Comparison of ENCODE assay signal across 8 mouse cellular contexts in the genomic region with DNA sequence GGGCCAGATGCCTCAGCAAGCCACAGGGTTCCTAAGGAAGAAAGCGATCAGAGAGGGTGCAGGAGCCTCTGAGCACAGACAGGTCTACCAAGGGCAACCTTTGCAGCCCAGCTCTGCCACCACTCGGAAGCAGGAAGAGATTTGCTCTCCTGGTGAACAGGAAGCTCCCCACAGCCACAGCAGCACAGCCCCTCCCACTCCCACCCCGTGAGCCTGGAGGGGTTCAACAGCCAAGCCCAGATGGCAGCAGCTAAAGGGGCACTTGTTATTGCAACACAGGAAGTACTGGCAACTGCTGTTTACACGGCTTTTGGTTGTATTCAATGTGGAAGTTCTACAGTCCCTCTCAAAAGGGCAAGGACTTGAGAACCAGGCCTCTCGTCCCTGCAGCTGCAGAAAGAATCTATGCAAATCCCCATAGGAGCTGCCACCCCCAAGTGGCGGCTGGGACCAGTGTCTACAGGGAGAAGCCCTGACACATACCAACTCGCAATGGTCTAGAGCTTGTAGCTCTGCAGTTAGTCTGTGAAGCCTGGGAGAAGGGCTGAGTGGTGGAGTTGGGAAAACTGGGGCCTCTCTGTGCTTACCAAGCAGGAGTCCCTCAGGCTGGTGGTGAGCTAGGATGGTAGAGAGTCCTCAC. TPM values are rescaled to one million over a fixed set of nuclear protein-coding genes. Genes with fewer than 3 reads are reported as not detected.
DNase-seq lines count a peak whose midpoint lies in the region; ATAC-seq and TF ChIP-seq lines count a peak whose summit lies in the region.

No protein-coding gene starts in this region.

- peak overlapping the region; percentile 55 for H3K27ac ChIP-seq in kidney, postnatal 0 days
- peak overlapping the region; percentile 92 for H3K27ac ChIP-seq in lung, postnatal 0 days (ENCODE audit: low read length)

- no peaks in the 10 kb centered on the region for H3K4me1 ChIP-seq in kidney, postnatal 0 days (replicated peaks; ENCODE audit: insufficient read depth, low read length)
- H3K4me1 ChIP-seq in lung, postnatal 0 days (ENCODE audit: insufficient read depth, low read depth, low read length) = no peaks in the 10 kb centered on the region; the same call in 1 of the 2 replicates

- H3K36me3 ChIP-seq in kidney, postnatal 0 days (ENCODE audit: insufficient read depth, low read length) = no peaks in the 10 kb centered on the region
- H3K36me3 ChIP-seq in lung, postnatal 0 days (ENCODE audit: insufficient read depth, low read length) = no peaks in the 10 kb centered on the region

- peak; percentile 79 for ATAC-seq in common myeloid progenitor, adult 5-6 weeks (replicated peaks; ENCODE audit: low read depth, poor library complexity, severe bottlenecking)
- ATAC-seq in kidney, postnatal 0 days (replicated peaks; ENCODE audit: low FRiP score, low read depth) = no peak
- ATAC-seq in lung, postnatal 0 days = peak; percentile 85

- H3K4me2 ChIP-seq in kidney, postnatal 0 days (ENCODE audit: low read length) = no peak overlapping the region
- no peak overlapping the region for H3K4me2 ChIP-seq in lung, postnatal 0 days (replicated peaks; ENCODE audit: low read depth, low read length)

- no peak overlapping the region for H3K9ac ChIP-seq in kidney, postnatal 0 days (ENCODE audit: low read depth, low read length)
- H3K9ac ChIP-seq in lung, postnatal 0 days (replicated peaks; ENCODE audit: low read depth) = no peak overlapping the region

- no peaks in the 10 kb centered on the region for H3K9me3 ChIP-seq in kidney, postnatal 0 days (replicated peaks; ENCODE audit: low read length)
- H3K9me3 ChIP-seq in lung, postnatal 0 days (ENCODE audit: low read length) = no peaks in the 10 kb centered on the region

- TF ChIP-seq EP300 in lung, postnatal 0 days (IDR thresholded peaks at IDR 0.05) = peak; percentile 77

- H3K27me3 ChIP-seq in kidney, postnatal 0 days (ENCODE audit: insufficient read depth, low read length) = no peaks in the 10 kb centered on the region
- no peaks in the 10 kb centered on the region for H3K27me3 ChIP-seq in lung, postnatal 0 days (replicated peaks; ENCODE audit: insufficient read depth, low read length)

- DNase-seq in frontal cortex, postnatal 10 days (ENCODE audit: low spot score in 2 of 2) = peak; percentile 29 to 44
- no peak for DNase-seq in frontal cortex, adult 2 months (ENCODE audit: extremely low spot score in 1 of 2, low spot score in 1 of 2)
- peak; percentile 74 for DNase-seq in A20 (ENCODE audit: low read depth, low spot score)
- peak; percentile 25 for DNase-seq in kidney, postnatal 0 days (ENCODE audit: low spot score)
- peak; percentile 83 for DNase-seq in lung, postnatal 0 days (ENCODE audit: low spot score)
- peak; percentile 94 to 97 for DNase-seq in thymus, adult 18-20 months
- no peak for DNase-seq in embryo, embryonic 10.5 days (ENCODE audit: low spot score)

- WGBS in kidney, postnatal 0 days = 54% methylated on average over 7 of the region's 7 CpGs
- 21% methylated on average over 7 of the region's 7 CpGs for WGBS in lung, postnatal 0 days

- H3K4me3 ChIP-seq in kidney, postnatal 0 days (replicated peaks; ENCODE audit: low read depth, low read length) = no peak overlapping the region
- no peak overlapping the region for H3K4me3 ChIP-seq in lung, postnatal 0 days (ENCODE audit: low read depth, low read length)

- 0 out of 2 replicates have a peak, but pooled peaks have one; percentile 2 for TF ChIP-seq CTCF in kidney, postnatal 0 days (IDR thresholded peaks at IDR 0.05; ENCODE audit: low read depth)
- peak; percentile 37 for TF ChIP-seq CTCF in lung, postnatal 0 days (IDR thresholded peaks at IDR 0.05)

RNA-seq across cellular contexts. Expression of gene Lrrc8d, which starts 51.0 kb away (rescaled TPM):
- polyA plus RNA-seq in frontal cortex, adult 2 months (2012; rRNA removed) = 15.0 and 16.0 TPM in 2 replicates
- 15.6 and 19.9 TPM in 2 replicates for total RNA-seq in common myeloid progenitor, adult 5-6 weeks (2017)
- 32.5 and 34.6 TPM in 2 replicates for polyA plus RNA-seq in kidney, postnatal 0 days (2015; fragmentation: Nextera tagmentation; extraction: Ambion mirVana)
- 20.5 and 23.2 TPM in 2 replicates for polyA plus RNA-seq in lung, postnatal 0 days (2015; fragmentation: Nextera tagmentation; extraction: Ambion mirVana)

Comparison
In these comparisons a context has a peak if more than half of its experiments do, and no peak if none do; other contexts are left out.
1. DNase-seq: peak in frontal cortex, postnatal 10 days (2 of 2), A20 (single experiment), kidney, postnatal 0 days (single experiment), lung, postnatal 0 days (single experiment) and thymus, adult 18-20 months (2 of 2); none in frontal cortex, adult 2 months (0 of 2) and embryo, embryonic 10.5 days (single experiment).